Mouse (Mus musculus): ENCODE measurements around the gene Fat2. TPM values are rescaled to one million over a fixed set of nuclear protein-coding genes. Genes with fewer than 3 reads are reported as not detected.

Fat2 gene
- total RNA-seq, 1 experiment: 0.71 TPM

GRCm38 (mm10) chr11:55329868-55330772, 6.2 kb downstream of the Fat2 start:
- no peaks in the 10 kb centered on the region for H3K9me3 ChIP-seq (ENCODE audit: control insufficient read depth, insufficient read depth, low read depth, low read length)
- H3K4me3 ChIP-seq (ENCODE audit: insufficient read depth in 1 of 2, low read depth in 1 of 2, low read length in 2 of 2, poor library complexity in 1 of 2, severe bottlenecking in 1 of 2): no peak overlapping the region
- DNase-seq (ENCODE audit: low read depth, low spot score): no peak
- H3K27ac ChIP-seq (ENCODE audit: insufficient read depth, low read depth, low read length, poor library complexity, severe bottlenecking): no peak overlapping the region
- H3K4me1 ChIP-seq (ENCODE audit: control insufficient read depth in 2 of 2, insufficient read depth in 2 of 2, low read length in 2 of 2, poor library complexity in 1 of 2): peaks cover 1 to 3% of the 10 kb centered on the region in 2 experiments; a peak in 2 of 4 replicates
- in situ Hi-C loops (cut with MboI; ENCODE audit: low sequenced_read_pairs in 2 of 2, unreplicated experiment in 2 of 2): no loop called here
- TF ChIP-seq ZC3H11A (IDR thresholded peaks at IDR 0.05; ENCODE audit: borderline replicate concordance, low read depth, low read length): no peak
- TF ChIP-seq HCFC1 (IDR thresholded peaks at IDR 0.05; ENCODE audit: borderline replicate concordance, insufficient read depth, low read length): no peak
- no peak for TF ChIP-seq MAFK (IDR thresholded peaks at IDR 0.05; ENCODE audit: insufficient read depth, low read depth, low read length)
- TF ChIP-seq ZNF384 (IDR thresholded peaks at IDR 0.05; ENCODE audit: low read depth, low read length): no peak
- TF ChIP-seq CHD2 (IDR thresholded peaks at IDR 0.05; ENCODE audit: low read depth, low read length): no peak
- H3K9ac ChIP-seq (ENCODE audit: insufficient read depth, low read depth, low read length, poor library complexity, severe bottlenecking): no peak overlapping the region
- no peaks in the 10 kb centered on the region for H3K36me3 ChIP-seq (ENCODE audit: control insufficient read depth, insufficient read depth, low read length, poor library complexity, severe bottlenecking)

- TF ChIP-seq HCFC1 (IDR thresholded peaks at IDR 0.05; ENCODE audit: borderline replicate concordance, insufficient read depth, low read length): no peak
- no peak for TF ChIP-seq CHD2 (IDR thresholded peaks at IDR 0.05; ENCODE audit: low read depth, low read length)
- TF ChIP-seq ZC3H11A (IDR thresholded peaks at IDR 0.05; ENCODE audit: borderline replicate concordance, low read depth, low read length): no peak
- no peak for TF ChIP-seq ZNF384 (IDR thresholded peaks at IDR 0.05; ENCODE audit: low read depth, low read length)
- no peak for TF ChIP-seq MAFK (IDR thresholded peaks at IDR 0.05; ENCODE audit: insufficient read depth, low read depth, low read length)
- no peaks in the 10 kb centered on the region for H3K36me3 ChIP-seq (ENCODE audit: control insufficient read depth, insufficient read depth, low read length, poor library complexity, severe bottlenecking)
- no peak overlapping the region for H3K9ac ChIP-seq (ENCODE audit: insufficient read depth, low read depth, low read length, poor library complexity, severe bottlenecking)
- H3K27ac ChIP-seq (ENCODE audit: insufficient read depth, low read depth, low read length, poor library complexity, severe bottlenecking): no peak overlapping the region
- H3K4me1 ChIP-seq (ENCODE audit: control insufficient read depth in 2 of 2, insufficient read depth in 2 of 2, low read length in 2 of 2, poor library complexity in 1 of 2): peaks cover 3 to 15% of the 10 kb centered on the region in 2 experiments; a peak in 3 of 4 replicates
- H3K4me3 ChIP-seq (ENCODE audit: insufficient read depth in 1 of 2, low read depth in 1 of 2, low read length in 2 of 2, poor library complexity in 1 of 2, severe bottlenecking in 1 of 2): no peak overlapping the region
- in situ Hi-C loops (cut with MboI; ENCODE audit: low sequenced_read_pairs in 2 of 2, unreplicated experiment in 2 of 2): no loop called here
- DNase-seq (ENCODE audit: low read depth, low spot score): no peak
- H3K9me3 ChIP-seq (ENCODE audit: control insufficient read depth, insufficient read depth, low read depth, low read length): no peaks in the 10 kb centered on the region
These were observed 8.6 kb downstream of the Fat2 start for GRCm38 (mm10) chr11:55327558-55328409.

GRCm38 (mm10) chr11:55327111-55327510, 9.3 kb downstream of the Fat2 start:
- no peak for TF ChIP-seq HCFC1 (IDR thresholded peaks at IDR 0.05; ENCODE audit: borderline replicate concordance, insufficient read depth, low read length)
- no peak for TF ChIP-seq ZNF384 (IDR thresholded peaks at IDR 0.05; ENCODE audit: low read depth, low read length)
- TF ChIP-seq CHD2 (IDR thresholded peaks at IDR 0.05; ENCODE audit: low read depth, low read length): no peak
- TF ChIP-seq MAFK (IDR thresholded peaks at IDR 0.05; ENCODE audit: insufficient read depth, low read depth, low read length): no peak
- TF ChIP-seq ZC3H11A (IDR thresholded peaks at IDR 0.05; ENCODE audit: borderline replicate concordance, low read depth, low read length): no peak
- in situ Hi-C loops (cut with MboI; ENCODE audit: low sequenced_read_pairs in 2 of 2, unreplicated experiment in 2 of 2): no loop called here
- H3K9ac ChIP-seq (ENCODE audit: insufficient read depth, low read depth, low read length, poor library complexity, severe bottlenecking): no peak overlapping the region
- H3K27ac ChIP-seq (ENCODE audit: insufficient read depth, low read depth, low read length, poor library complexity, severe bottlenecking): no peak overlapping the region
- H3K4me1 ChIP-seq (ENCODE audit: control insufficient read depth in 2 of 2, insufficient read depth in 2 of 2, low read length in 2 of 2, poor library complexity in 1 of 2): peaks cover 3 to 15% of the 10 kb centered on the region in 2 experiments; a peak in 3 of 4 replicates
- H3K4me3 ChIP-seq (ENCODE audit: insufficient read depth in 1 of 2, low read depth in 1 of 2, low read length in 2 of 2, poor library complexity in 1 of 2, severe bottlenecking in 1 of 2): no peak overlapping the region
- H3K9me3 ChIP-seq (ENCODE audit: control insufficient read depth, insufficient read depth, low read depth, low read length): no peaks in the 10 kb centered on the region
- H3K36me3 ChIP-seq (ENCODE audit: control insufficient read depth, insufficient read depth, low read length, poor library complexity, severe bottlenecking): no peaks in the 10 kb centered on the region
- DNase-seq (ENCODE audit: low read depth, low spot score): no peak

- Histone ChIP-seq H3K9me3 (ENCODE audit: control insufficient read depth, insufficient read depth, low read depth, low read length) (no peaks in the 10 kb centered on the region), H3K4me3 (ENCODE audit: insufficient read depth in 1 of 2, low read depth in 1 of 2, low read length in 2 of 2, poor library complexity in 1 of 2, severe bottlenecking in 1 of 2) (no peak overlapping the region), H3K27ac (ENCODE audit: insufficient read depth, low read depth, low read length, poor library complexity, severe bottlenecking) (no peak overlapping the region), H3K9ac (ENCODE audit: insufficient read depth, low read depth, low read length, poor library complexity, severe bottlenecking) (no peak overlapping the region), H3K4me1 (ENCODE audit: control insufficient read depth in 2 of 2, insufficient read depth in 2 of 2, low read length in 2 of 2, poor library complexity in 1 of 2) (peaks cover 3 to 15% of the 10 kb centered on the region in 2 experiments; a peak in 3 of 4 replicates), H3K36me3 (ENCODE audit: control insufficient read depth, insufficient read depth, low read length, poor library complexity, severe bottlenecking) (no peaks in the 10 kb centered on the region)
- in situ Hi-C loops (cut with MboI; ENCODE audit: low sequenced_read_pairs in 2 of 2, unreplicated experiment in 2 of 2): no loop called here
- DNase-seq (ENCODE audit: low read depth, low spot score): no peak
- no peak for TF ChIP-seq HCFC1 (IDR thresholded peaks at IDR 0.05; ENCODE audit: borderline replicate concordance, insufficient read depth, low read length)
- TF ChIP-seq MAFK (IDR thresholded peaks at IDR 0.05; ENCODE audit: insufficient read depth, low read depth, low read length): no peak
- no peak for TF ChIP-seq CHD2 (IDR thresholded peaks at IDR 0.05; ENCODE audit: low read depth, low read length)
- TF ChIP-seq ZNF384 (IDR thresholded peaks at IDR 0.05; ENCODE audit: low read depth, low read length): no peak
These were observed 10.2 kb downstream of the Fat2 start for GRCm38 (mm10) chr11:55326211-55326610.

Measured in ES-E14 (cell line).